Mouse (Mus musculus) heart, embryonic 15.5 days (tissue): ENCODE data around the gene Heatr1. TPM values are rescaled to one million over a fixed set of nuclear protein-coding genes. Genes with fewer than 3 reads are reported as not detected.

Source experiments
- ATAC-seq: fragments of 200-750 bp; cut with Nextera tagmentation; replicated peaks from 2 replicates; pipeline ENCODE4 v1.8.0; 2017; ENCODE audit warnings: low read depth, moderate TSS enrichment; ENCODE audit not compliant: insufficient number of reproducible peaks, insufficient read depth, low FRiP score
- H3K27ac ChIP-seq: fragments of 300-500 bp; sonication (generic); 2 replicates; pipeline ENCODE4 v1.5.1; 2015; ENCODE audit warnings: mild to moderate bottlenecking, inconsistent platforms
- H3K27me3 ChIP-seq: fragments of 300-500 bp; sonication (generic); 2 replicates; pipeline ENCODE4 v1.6.1; 2015; ENCODE audit warnings: inconsistent platforms
- H3K36me3 ChIP-seq: fragments of 300-500 bp; sonication (generic); 2 replicates; pipeline ENCODE4 v1.6.1; 2015; ENCODE audit warnings: mild to moderate bottlenecking, inconsistent platforms
- H3K4me1 ChIP-seq: fragments of 300-500 bp; sonication (generic); replicated peaks from 2 replicates; pipeline ENCODE4 v1.6.1; 2015; ENCODE audit warnings: inconsistent platforms
- H3K4me2 ChIP-seq: fragments of 300-500 bp; sonication (generic); 2 replicates; pipeline ENCODE4 v1.6.1; 2015; ENCODE audit warnings: inconsistent platforms, mild to moderate bottlenecking, moderate library complexity
- H3K4me3 ChIP-seq: fragments of 300-500 bp; sonication (generic); 2 replicates; pipeline ENCODE4 v1.5.1; 2015; ENCODE audit warnings: mild to moderate bottlenecking, inconsistent platforms
- H3K9ac ChIP-seq: fragments of 300-500 bp; sonication (generic); 2 replicates; pipeline ENCODE4 v1.6.1; 2015; ENCODE audit warnings: mild to moderate bottlenecking, inconsistent platforms
- H3K9me3 ChIP-seq: fragments of 300-500 bp; sonication (generic); replicated peaks from 2 replicates; pipeline ENCODE4 v1.6.1; 2016; ENCODE audit warnings: inconsistent platforms
- WGBS: fragments of 180-500 bp; shearing (Covaris S2); methylation state at CpG from one replicate; pipeline ENCODE4 v1.1.7; 2015; ENCODE audit warnings: mixed read lengths; 5-methylcytosine and 5-hydroxymethylcytosine counted together
- polyA plus RNA-seq: library from polyadenylated mRNA; unstranded; fragments of >200 nt; fragmentation: Nextera tagmentation; extraction: Ambion mirVana; gene quantifications from 2 replicates; pipeline ENCODE4 v1.2.1, GENCODE M21; 2015

Gene Heatr1
- polyA plus RNA-seq, 1 experiment from 2014 or later: 6.2 TPM

- Histone ChIP-seq H3K27ac (no peak overlapping the region), H3K36me3 (no peaks in the 10 kb centered on the region), H3K9ac (no peak overlapping the region), H3K27me3 (no peaks in the 10 kb centered on the region), H3K4me1 (no peaks in the 10 kb centered on the region), H3K9me3 (no peaks in the 10 kb centered on the region), H3K4me2 (no peak overlapping the region), H3K4me3 (no peak overlapping the region)
- WGBS: 90% methylated on average over 4 of the region's 4 CpGs
- ATAC-seq: no peak
These were observed 82.1 kb downstream of the Heatr1 start for GRCm38 (mm10) chr13:12476886-12477285.

DNA sequence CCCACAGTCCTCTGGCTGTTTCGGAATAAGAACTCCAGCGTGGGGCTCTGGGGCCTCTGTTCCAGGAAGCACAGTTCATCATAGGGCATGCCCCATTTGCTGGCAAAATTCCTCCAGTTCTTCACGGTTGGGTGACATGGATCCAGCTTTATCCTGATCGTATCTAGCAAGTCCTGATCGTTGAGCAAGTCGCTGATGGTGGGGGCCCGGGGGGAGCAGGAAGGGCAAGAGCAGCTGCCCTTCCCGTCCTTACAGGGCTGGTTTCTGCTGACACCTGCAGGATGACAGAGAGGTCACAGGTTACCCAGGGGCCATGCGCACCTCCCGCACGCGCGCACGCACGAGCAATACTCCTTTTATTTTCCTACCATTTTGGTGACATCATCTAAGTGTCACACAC, 83.5 kb downstream of the Heatr1 start:
- H3K27ac ChIP-seq: no peak overlapping the region

GRCm38 (mm10) chr13:12479802-12480201, 85.0 kb downstream of the Heatr1 start:
- Histone ChIP-seq H3K4me3 (no peak overlapping the region), H3K4me1 (no peaks in the 10 kb centered on the region), H3K27me3 (no peaks in the 10 kb centered on the region), H3K27ac (no peak overlapping the region), H3K36me3 (no peaks in the 10 kb centered on the region), H3K9me3 (no peaks in the 10 kb centered on the region), H3K4me2 (no peak overlapping the region), H3K9ac (no peak overlapping the region)
- WGBS: 62% methylated on average over 6 of the region's 6 CpGs
- ATAC-seq: no peak

More for the DNA sequence above, 83.5 kb downstream of the Heatr1 start:
- H3K4me2 ChIP-seq: no peak overlapping the region
- no peak overlapping the region for H3K9ac ChIP-seq
- H3K4me1 ChIP-seq: no peaks in the 10 kb centered on the region
- H3K27me3 ChIP-seq: no peaks in the 10 kb centered on the region
- no peak overlapping the region for H3K4me3 ChIP-seq
- no peaks in the 10 kb centered on the region for H3K36me3 ChIP-seq
- no peak for ATAC-seq
- WGBS: 81% methylated on average over 15 of the region's 15 CpGs
- H3K9me3 ChIP-seq: no peaks in the 10 kb centered on the region

- Histone ChIP-seq H3K9ac (no peak overlapping the region), H3K36me3 (no peaks in the 10 kb centered on the region), H3K27me3 (no peaks in the 10 kb centered on the region), H3K9me3 (no peaks in the 10 kb centered on the region), H3K4me1 (no peaks in the 10 kb centered on the region), H3K4me2 (no peak overlapping the region), H3K4me3 (no peak overlapping the region), H3K27ac (no peak overlapping the region)
- WGBS: 57% methylated on average over 2 of the region's 2 CpGs
- no peak for ATAC-seq
These were observed 90.4 kb downstream of the Heatr1 start for GRCm38 (mm10) chr13:12485197-12485596.

- Histone ChIP-seq H3K4me2 (no peak overlapping the region), H3K9me3 (no peaks in the 10 kb centered on the region), H3K9ac (no peak overlapping the region), H3K36me3 (no peaks in the 10 kb centered on the region), H3K4me3 (no peak overlapping the region), H3K27me3 (no peaks in the 10 kb centered on the region), H3K4me1 (no peaks in the 10 kb centered on the region), H3K27ac (no peak overlapping the region)
- WGBS: 77% methylated on average over 7 of the region's 7 CpGs
- no peak; the same call in 1 of the 2 replicates for ATAC-seq
These were observed 90.8 kb downstream of the Heatr1 start for GRCm38 (mm10) chr13:12485640-12486039.

Other genes starting within 250 kb of the Heatr1 start
- 10.1 and 12.1 TPM in 2 replicates for gene Mtr, start 136.9 kb upstream of the Heatr1 start, polyA plus RNA-seq
- 1,445 and 1,519 TPM in 2 replicates for gene Actn2, start 54.3 kb upstream of the Heatr1 start, polyA plus RNA-seq
- gene Lgals8, start 69.9 kb downstream of the Heatr1 start, polyA plus RNA-seq: 14.6 and 18.9 TPM in 2 replicates
- gene Edaradd, start 125.4 kb downstream of the Heatr1 start, polyA plus RNA-seq: 0.33 and 1.8 TPM in 2 replicates
- 5.1 and 5.4 TPM in 2 replicates for gene Ero1lb, start 170.8 kb downstream of the Heatr1 start, polyA plus RNA-seq